Mouse (Mus musculus) lung, postnatal 0 days (tissue): Measurements from ENCODE around the gene Mtnr1b.

Experiments used
- CTCF ChIP-seq: IDR thresholded peaks from 2 replicates; pipeline ENCODE4 v1.5.1; 2016; ENCODE audit warnings: antibody characterized with exemption, mild to moderate bottlenecking
- EP300 ChIP-seq: IDR thresholded peaks from 2 replicates; pipeline ENCODE4 v1.6.1; 2016; ENCODE audit warnings: antibody characterized with exemption, mild to moderate bottlenecking, control low read depth

DNA sequence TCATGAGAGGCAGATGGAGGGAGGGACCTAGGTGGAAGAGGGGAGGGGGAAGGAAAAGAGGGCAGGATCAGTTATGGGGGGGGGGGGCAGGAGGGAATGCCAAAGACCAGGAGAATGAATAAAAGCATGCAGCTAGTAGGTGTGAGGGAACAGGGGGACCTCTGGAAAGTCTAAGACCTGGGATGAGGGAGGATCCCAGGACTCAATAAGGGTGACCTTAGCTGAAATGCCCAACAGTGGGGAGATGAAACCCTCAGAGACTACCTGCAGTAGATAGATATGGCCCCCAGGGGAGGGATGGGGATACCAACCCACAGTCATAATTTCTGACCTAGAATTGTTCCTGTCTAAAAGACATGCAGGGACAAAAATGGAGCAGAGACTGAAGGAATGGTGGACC is 6.4 kb upstream of the Mtnr1b start:
- TF ChIP-seq CTCF: no peak
- no peak for TF ChIP-seq EP300
